Mouse (Mus musculus) erythroblast, embryonic 14.5 days (primary cell): ENCODE results near the gene Irf3. TPM values are rescaled to one million over a fixed set of nuclear protein-coding genes. Genes with fewer than 3 reads are reported as not detected.

Experiments used
- H3K27me3 ChIP-seq: 2 replicates; pipeline ENCODE4 v1.6.1; 2012; ENCODE audit warnings: inconsistent platforms; ENCODE audit not compliant: control insufficient read depth
- H3K36me3 ChIP-seq: 2 replicates; pipeline ENCODE4 v1.6.1; 2012; ENCODE audit warnings: mild to moderate bottlenecking, inconsistent platforms; ENCODE audit not compliant: control insufficient read depth
- H3K4me1 ChIP-seq: 2 replicates; pipeline ENCODE4 v1.6.1; 2012; ENCODE audit warnings: inconsistent platforms; ENCODE audit not compliant: control insufficient read depth
- H3K4me3 ChIP-seq: replicated peaks from 2 replicates; pipeline ENCODE3; 2012; ENCODE audit warnings: moderate library complexity, mild to moderate bottlenecking, inconsistent platforms
- H3K9me3 ChIP-seq: 2 replicates; pipeline ENCODE4 v1.6.1; 2012; ENCODE audit warnings: low read length, inconsistent platforms, mixed read lengths; ENCODE audit not compliant: control insufficient read depth
- GATA1 ChIP-seq: IDR thresholded peaks from 2 replicates; pipeline ENCODE4 v1.6.1; 2012; ENCODE audit warnings: low read length, inconsistent platforms, mixed read lengths
- TAL1 ChIP-seq: IDR thresholded peaks from 3 replicates; pipeline ENCODE4 v1.6.1; 2012; ENCODE audit warnings: low read length, inconsistent platforms, mixed read lengths
- polyA plus RNA-seq: library from polyadenylated mRNA; stranded (reverse); fragments of >175 nt; gene quantifications from 2 replicates; pipeline ENCODE4 v1.2.3, GENCODE M21; 2012

Irf3 gene
- polyA plus RNA-seq, 1 experiment: 10.6 TPM

GRCm38 (mm10) chr7:45048923-45049657 is 51.6 kb downstream of the Irf3 start:
- no peaks in the 10 kb centered on the region for H3K9me3 ChIP-seq
- H3K36me3 ChIP-seq: peaks cover 57% of the 10 kb centered on the region
- no peak overlapping the region for H3K4me3 ChIP-seq
- no peak for TF ChIP-seq TAL1
- TF ChIP-seq GATA1: no peak
- H3K4me1 ChIP-seq: peaks cover 31% of the 10 kb centered on the region
- H3K27me3 ChIP-seq: no peaks in the 10 kb centered on the region

DNA sequence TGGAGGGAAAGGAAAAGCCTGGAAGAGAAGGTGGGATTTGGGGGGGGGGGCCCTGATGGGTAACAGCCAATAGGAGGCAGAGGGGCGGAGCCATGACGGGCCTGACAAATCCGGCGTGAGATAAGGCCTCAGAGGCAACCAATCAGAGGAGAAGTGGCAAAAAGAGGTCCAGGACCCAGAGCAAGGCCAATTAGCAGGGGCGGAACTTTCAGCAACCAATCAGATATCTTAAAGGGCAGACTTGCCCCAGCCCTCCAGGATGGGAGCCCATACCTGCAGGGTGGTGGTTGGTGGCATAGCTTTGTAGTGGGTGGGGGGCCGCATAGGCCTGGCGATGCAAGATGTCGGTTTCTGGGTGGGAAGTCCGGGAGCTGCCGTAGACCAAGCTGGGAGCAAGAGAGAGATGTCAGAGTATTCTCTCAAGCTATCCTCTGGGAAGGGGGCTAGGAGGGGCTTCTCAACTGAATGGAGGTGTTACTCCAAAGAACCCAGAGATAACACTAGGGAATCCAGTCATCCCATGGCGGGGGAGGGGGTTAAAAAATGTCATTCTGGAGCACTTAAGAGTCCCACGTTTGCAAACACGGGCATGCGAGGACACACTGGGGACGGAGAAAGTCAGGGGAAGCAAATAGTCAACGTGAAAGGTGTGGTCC is 53.6 kb downstream of the Irf3 start:
- peaks cover 38% of the 10 kb centered on the region for H3K4me1 ChIP-seq

GRCm38 (mm10) chr7:45051601-45051974 is 54.1 kb downstream of the Irf3 start:
- H3K4me3 ChIP-seq: peak overlapping the region; percentile 74
- TF ChIP-seq TAL1: no peak
- no peak for TF ChIP-seq GATA1
- H3K27me3 ChIP-seq: no peaks in the 10 kb centered on the region
- peaks cover 40% of the 10 kb centered on the region for H3K4me1 ChIP-seq
- H3K36me3 ChIP-seq: peaks cover 38% of the 10 kb centered on the region
- no peaks in the 10 kb centered on the region for H3K9me3 ChIP-seq

More for the DNA sequence above, 53.6 kb downstream of the Irf3 start:
- TF ChIP-seq TAL1: no peak
- no peak for TF ChIP-seq GATA1
- Histone ChIP-seq H3K4me3 (peak overlapping the region; percentile 74), H3K27me3 (no peaks in the 10 kb centered on the region), H3K9me3 (no peaks in the 10 kb centered on the region), H3K36me3 (peaks cover 43% of the 10 kb centered on the region)

Other genes starting within 250 kb of the Irf3 start
- gene Vrk3, start 249.2 kb upstream of the Irf3 start, polyA plus RNA-seq: 16.3 and 18.4 TPM in 2 replicates
- gene Zfp473, start 246.6 kb upstream of the Irf3 start, polyA plus RNA-seq: 0.03 and 0.07 TPM in 2 replicates
- gene Nup62, start 181.6 kb upstream of the Irf3 start, polyA plus RNA-seq: 6.9 and 10.5 TPM in 2 replicates
- 0.12 and 0.13 TPM in 2 replicates for gene Il4i1, start 181.3 kb upstream of the Irf3 start, polyA plus RNA-seq
- gene Atf5, start 181.0 kb upstream of the Irf3 start, polyA plus RNA-seq: 9.7 and 12.0 TPM in 2 replicates
- gene Akt1s1, start 148.7 kb upstream of the Irf3 start, polyA plus RNA-seq: 33.5 and 36.8 TPM in 2 replicates
- gene Tbc1d17, start 148.6 kb upstream of the Irf3 start, polyA plus RNA-seq: 7.7 and 10.0 TPM in 2 replicates
- gene Pnkp, start 140.5 kb upstream of the Irf3 start, polyA plus RNA-seq: 4.5 and 5.5 TPM in 2 replicates
- 7.3 and 8.9 TPM in 2 replicates for gene Ptov1, start 127.9 kb upstream of the Irf3 start, polyA plus RNA-seq
- gene Med25, start 104.9 kb upstream of the Irf3 start, polyA plus RNA-seq: 46.3 and 51.9 TPM in 2 replicates
- gene Fuz, start 101.6 kb upstream of the Irf3 start, polyA plus RNA-seq: 2.6 TPM in 2 replicates
- gene Ap2a1, start 68.2 kb upstream of the Irf3 start, polyA plus RNA-seq: 48.1 and 53.1 TPM in 2 replicates
- gene Tsks, start 54.4 kb upstream of the Irf3 start, polyA plus RNA-seq: not detected in 2 replicates
- 0.05 and 0.07 TPM in 2 replicates for gene Cpt1c, start 22.8 kb upstream of the Irf3 start, polyA plus RNA-seq
- gene Prmt1, start 11.1 kb upstream of the Irf3 start, polyA plus RNA-seq: 4.3 and 4.9 TPM in 2 replicates
- 6.1 and 6.4 TPM in 2 replicates for gene Bcl2l12, start 1.1 kb downstream of the Irf3 start, polyA plus RNA-seq
- 29.6 and 31.0 TPM in 2 replicates for gene Scaf1, start 18.7 kb downstream of the Irf3 start, polyA plus RNA-seq
- 0.45 and 0.53 TPM in 2 replicates for gene Rras, start 20.3 kb downstream of the Irf3 start, polyA plus RNA-seq
- 1.6 and 2.9 TPM in 2 replicates for gene Prr12, start 55.2 kb downstream of the Irf3 start, polyA plus RNA-seq
- gene Nosip, start 64.8 kb downstream of the Irf3 start, polyA plus RNA-seq: 12.5 and 14.9 TPM in 2 replicates
- gene Prrg2, start 65.0 kb downstream of the Irf3 start, polyA plus RNA-seq: 3.0 and 3.6 TPM in 2 replicates
- 0.86 and 0.91 TPM in 2 replicates for gene Rcn3, start 94.6 kb downstream of the Irf3 start, polyA plus RNA-seq
- 1.0 TPM in 2 replicates for gene Fcgrt, start 106.2 kb downstream of the Irf3 start, polyA plus RNA-seq
- 22.2 and 23.5 TPM in 2 replicates for gene Rps11, start 126.8 kb downstream of the Irf3 start, polyA plus RNA-seq
- 438 and 543 TPM in 2 replicates for gene Rpl13a, start 131.1 kb downstream of the Irf3 start, polyA plus RNA-seq
- not detected in 2 replicates for gene Gm45713, start 138.6 kb downstream of the Irf3 start, polyA plus RNA-seq
- 1.7 TPM in 2 replicates for gene Flt3l, start 138.8 kb downstream of the Irf3 start, polyA plus RNA-seq
- gene Pih1d1, start 156.7 kb downstream of the Irf3 start, polyA plus RNA-seq: 6.2 and 7.2 TPM in 2 replicates
- 13.5 and 16.3 TPM in 2 replicates for gene Aldh16a1, start 156.9 kb downstream of the Irf3 start, polyA plus RNA-seq
- gene Slc17a7, start 166.3 kb downstream of the Irf3 start, polyA plus RNA-seq: 0.02 TPM in 1 of 2 replicates, not detected in the other
- gene Gfy, start 181.9 kb downstream of the Irf3 start, polyA plus RNA-seq: not detected in 2 replicates
- gene Pth2, start 183.3 kb downstream of the Irf3 start, polyA plus RNA-seq: not detected in 2 replicates
- 0.05 TPM in 1 of 2 replicates, not detected in the other for gene Ccdc155, start 207.2 kb downstream of the Irf3 start, polyA plus RNA-seq
- gene Dkkl1, start 214.5 kb downstream of the Irf3 start, polyA plus RNA-seq: 0.55 and 0.60 TPM in 2 replicates
- 0.06 and 0.10 TPM in 2 replicates for gene Tead2, start 218.1 kb downstream of the Irf3 start, polyA plus RNA-seq
- gene Cd37, start 241.5 kb downstream of the Irf3 start, polyA plus RNA-seq: 0.70 and 1.2 TPM in 2 replicates
- gene Slc6a16, start 243.4 kb downstream of the Irf3 start, polyA plus RNA-seq: not detected in 2 replicates